Mouse (Mus musculus) myocyte (in vitro differentiated cells): ENCODE data around the gene Ifne.

ENCODE experiments used
- CEBPB ChIP-seq: IDR thresholded peaks from 2 replicates; pipeline ENCODE4 v1.6.1; 2011; ENCODE audit warnings: mild to moderate bottlenecking, moderate library complexity; ENCODE audit not compliant: poor library complexity, insufficient read depth, severe bottlenecking
- E2F4 ChIP-seq: IDR thresholded peaks from one replicate; pipeline ENCODE4 v1.6.1; 2011; ENCODE audit warnings: mild to moderate bottlenecking, control low read depth, moderate library complexity; ENCODE audit not compliant: insufficient read depth
- MAX ChIP-seq: IDR thresholded peaks from one replicate; pipeline ENCODE4 v1.6.1; 2011; ENCODE audit warnings: low read depth, mild to moderate bottlenecking, control low read depth
- MYOD1 ChIP-seq, 3 experiments: IDR thresholded peaks; one replicate each; pipeline ENCODE4 v1.6.1; 2011; ENCODE audit warnings: control low read depth in 2 of 3, low read depth in 2 of 3, mild to moderate bottlenecking in 2 of 3, moderate library complexity in 1 of 3; ENCODE audit not compliant: insufficient read length in 2 of 3, control insufficient read depth in 1 of 3
- MYOG ChIP-seq, 3 experiments: IDR thresholded peaks; one replicate each; pipeline ENCODE4 v1.6.1; 2011; ENCODE audit warnings: control low read depth in 2 of 3, low read depth in 2 of 3, mild to moderate bottlenecking in 2 of 3; ENCODE audit not compliant: insufficient read length in 2 of 3, control insufficient read depth in 1 of 3, insufficient read depth in 1 of 3
- POLR2A ChIP-seq: IDR thresholded peaks from one replicate; pipeline ENCODE4 v1.6.1; 2011; ENCODE audit warnings: low read depth, mild to moderate bottlenecking, control low read depth, moderate library complexity; ENCODE audit not compliant: insufficient read length
- POLR2AphosphoS2 ChIP-seq: IDR thresholded peaks from one replicate; pipeline ENCODE4 v1.6.1; 2011; ENCODE audit warnings: low read depth, control low read depth; ENCODE audit not compliant: insufficient read length
- REST ChIP-seq: IDR thresholded peaks from one replicate; pipeline ENCODE4 v1.6.1; 2011; ENCODE audit warnings: mild to moderate bottlenecking, control low read depth, moderate library complexity; ENCODE audit not compliant: insufficient read depth, insufficient read length
- TCF12 ChIP-seq: IDR thresholded peaks from one replicate; pipeline ENCODE4 v1.6.1; 2011; ENCODE audit warnings: mild to moderate bottlenecking, control low read depth; ENCODE audit not compliant: poor library complexity, insufficient read depth, severe bottlenecking
- TCF3 ChIP-seq: IDR thresholded peaks from one replicate; pipeline ENCODE4 v1.6.1; 2011; ENCODE audit warnings: low read depth, control low read depth; ENCODE audit not compliant: insufficient read length
- USF1 ChIP-seq: IDR thresholded peaks from one replicate; pipeline ENCODE4 v1.6.1; 2011; ENCODE audit warnings: low read depth, mild to moderate bottlenecking, control low read depth, moderate library complexity

DNA sequence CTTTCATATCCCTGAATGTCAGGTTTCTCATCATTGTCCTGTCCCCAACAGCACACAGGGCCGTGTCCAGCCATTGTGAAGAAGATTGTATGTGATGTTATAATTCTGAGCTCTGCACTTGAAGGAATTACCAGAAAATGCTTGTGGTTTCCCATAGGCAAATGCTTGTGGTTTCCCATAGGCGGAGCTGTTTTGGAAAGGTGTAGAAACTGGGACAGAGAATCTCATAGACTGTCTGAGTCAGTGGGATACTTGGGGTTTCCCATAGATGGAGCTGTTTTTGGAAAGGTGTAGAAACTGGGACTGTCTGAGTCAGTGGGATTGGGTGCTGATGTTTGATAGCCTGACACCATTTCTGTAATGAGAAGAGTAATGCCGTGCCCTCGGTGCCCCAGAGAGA lies 3.5 kb downstream of the Ifne start:
- no peak for TF ChIP-seq MAX
- no peak for TF ChIP-seq POLR2A
- TF ChIP-seq MYOG (IDR thresholded peaks at IDR 0.05; ENCODE audit: control insufficient read depth in 1 of 3, insufficient read depth in 1 of 3, insufficient read length in 2 of 3, low read depth in 2 of 3), result no peak
- no peak for TF ChIP-seq REST
- no peak for TF ChIP-seq USF1
- TF ChIP-seq CEBPB, result no peak
- TF ChIP-seq E2F4, result no peak
- no peak for TF ChIP-seq TCF12
- no peak for TF ChIP-seq POLR2AphosphoS2
- TF ChIP-seq MYOD1 (IDR thresholded peaks at IDR 0.05; ENCODE audit: control insufficient read depth in 1 of 3, insufficient read length in 2 of 3, low read depth in 2 of 3), result no peak
- no peak for TF ChIP-seq TCF3
